Mouse (Mus musculus) retina, embryonic 14.5 days (tissue): ENCODE results near the gene Padi3.
A peak's percentile ranks its signal among the peaks of the same experiment; 100 is the strongest.

Experiments used
- DNase-seq: peaks from one replicate; pipeline ENCODE4 v3.0.0-alpha.2; 2015; ENCODE audit warnings: low spot score

Gene Padi3

DNA sequence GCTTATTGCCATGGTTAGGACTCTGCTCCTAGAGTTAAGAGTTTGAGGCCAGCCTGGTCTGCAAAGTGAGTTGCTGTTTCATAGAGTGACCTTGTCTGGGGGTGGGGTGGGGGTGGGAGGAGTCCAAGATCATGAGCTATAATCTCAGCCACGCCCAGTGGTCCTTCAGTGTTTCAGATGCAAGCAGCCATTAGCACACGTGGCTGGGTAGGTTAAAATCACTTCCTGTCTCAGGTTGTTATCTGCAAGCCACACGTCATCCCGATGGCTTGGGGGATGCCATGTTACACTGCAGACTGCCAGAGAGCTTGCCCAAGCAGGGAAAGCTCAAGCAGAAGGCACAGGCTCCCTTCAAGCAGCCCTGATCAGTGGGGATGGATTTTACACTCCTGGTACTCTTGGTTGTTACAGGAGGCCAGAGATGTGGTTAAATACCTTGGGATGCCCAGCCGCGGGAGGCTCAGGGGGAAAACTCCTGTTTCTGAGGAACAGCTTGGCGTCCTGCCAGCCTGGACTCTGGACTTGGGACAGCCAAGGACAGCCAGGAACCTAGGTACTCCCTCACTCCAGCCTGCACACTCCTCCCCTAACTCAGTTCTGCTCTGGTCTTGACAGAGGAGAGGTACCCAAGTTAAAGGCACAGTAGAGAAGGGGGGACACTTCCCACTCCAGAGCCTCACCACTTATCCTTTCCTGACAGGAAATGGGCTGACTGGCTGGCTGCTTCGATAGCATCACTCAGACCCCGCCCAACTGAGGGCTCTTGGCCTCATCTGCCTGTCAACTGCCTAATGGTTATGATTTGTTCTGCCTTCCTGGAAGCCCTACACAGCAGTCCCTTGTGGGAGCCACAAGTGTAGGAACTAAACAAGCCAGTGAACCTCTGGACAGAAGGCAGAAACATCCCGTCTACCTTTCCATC, 5.8 kb upstream of the Padi3 start:
- DNase-seq, result peak; percentile 32

DNA sequence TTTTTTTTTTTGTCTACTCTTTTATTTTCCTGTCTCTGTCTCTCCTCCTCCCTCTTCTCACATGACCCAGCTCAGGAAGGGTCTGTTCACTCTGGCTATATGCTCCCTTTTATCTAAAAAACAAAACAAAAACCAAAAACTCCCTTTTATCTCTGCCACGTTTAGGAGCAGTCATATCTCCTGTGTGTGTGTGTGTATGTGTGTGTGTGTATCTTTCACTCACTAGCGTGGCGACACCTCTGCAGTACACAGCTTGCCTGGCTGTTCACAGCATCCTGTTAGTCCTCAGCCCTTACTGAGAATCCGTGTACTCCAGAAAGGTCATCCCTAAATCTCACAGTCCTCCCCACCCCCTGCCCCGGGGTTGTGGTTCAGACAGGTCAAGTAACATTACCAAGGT, 5.0 kb upstream of the Padi3 start:
- DNase-seq, result no peak

DNA sequence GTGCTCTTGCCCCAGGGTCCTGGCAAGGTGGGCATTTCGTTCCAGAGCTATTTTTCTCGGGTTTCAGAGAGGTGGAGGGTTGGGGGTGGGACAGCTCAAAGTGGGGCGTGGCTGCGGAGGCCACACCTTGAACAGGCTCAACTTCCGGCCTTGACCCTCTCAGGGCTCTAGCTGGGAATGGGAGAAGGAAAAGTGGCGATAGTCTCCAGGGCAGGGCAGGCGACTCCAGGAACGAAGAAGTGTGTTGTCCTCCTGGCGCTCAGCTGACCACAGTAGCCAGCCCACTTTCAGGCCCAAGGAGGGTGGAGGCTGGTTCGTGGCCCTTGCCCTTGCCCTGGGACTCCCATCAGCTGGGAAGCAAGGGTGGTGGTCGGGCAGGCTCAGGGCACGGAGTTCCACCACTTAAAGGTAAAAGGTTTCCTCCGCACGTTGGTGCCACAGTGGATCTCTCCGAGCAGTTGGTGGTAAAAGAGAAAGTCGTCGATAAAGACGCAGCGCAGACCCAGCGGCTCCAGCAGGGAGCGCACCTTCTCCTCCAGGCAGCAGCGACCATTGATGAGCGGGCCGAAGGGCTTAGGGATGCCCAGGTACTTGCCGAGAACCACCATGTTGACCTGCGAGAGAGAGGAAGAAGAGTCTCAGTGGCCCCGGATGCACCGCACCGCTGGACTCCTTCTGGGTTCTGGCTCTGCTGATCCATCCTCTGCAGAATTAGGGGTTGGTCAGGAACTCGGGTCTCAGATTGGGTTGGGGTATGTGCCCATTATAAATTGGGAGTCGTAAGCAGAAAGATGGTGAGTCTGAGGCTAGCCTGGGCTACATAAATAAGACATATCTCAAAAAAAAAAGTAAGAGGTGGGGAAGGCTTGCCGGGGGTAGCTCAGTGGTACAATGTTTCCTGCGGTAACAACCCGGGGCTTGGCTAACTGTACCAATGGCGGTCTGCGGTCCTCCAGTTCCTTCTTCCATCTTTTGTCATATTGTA, 4.1 kb upstream of the Padi3 start:
- DNase-seq, result peak; percentile 27

DNA sequence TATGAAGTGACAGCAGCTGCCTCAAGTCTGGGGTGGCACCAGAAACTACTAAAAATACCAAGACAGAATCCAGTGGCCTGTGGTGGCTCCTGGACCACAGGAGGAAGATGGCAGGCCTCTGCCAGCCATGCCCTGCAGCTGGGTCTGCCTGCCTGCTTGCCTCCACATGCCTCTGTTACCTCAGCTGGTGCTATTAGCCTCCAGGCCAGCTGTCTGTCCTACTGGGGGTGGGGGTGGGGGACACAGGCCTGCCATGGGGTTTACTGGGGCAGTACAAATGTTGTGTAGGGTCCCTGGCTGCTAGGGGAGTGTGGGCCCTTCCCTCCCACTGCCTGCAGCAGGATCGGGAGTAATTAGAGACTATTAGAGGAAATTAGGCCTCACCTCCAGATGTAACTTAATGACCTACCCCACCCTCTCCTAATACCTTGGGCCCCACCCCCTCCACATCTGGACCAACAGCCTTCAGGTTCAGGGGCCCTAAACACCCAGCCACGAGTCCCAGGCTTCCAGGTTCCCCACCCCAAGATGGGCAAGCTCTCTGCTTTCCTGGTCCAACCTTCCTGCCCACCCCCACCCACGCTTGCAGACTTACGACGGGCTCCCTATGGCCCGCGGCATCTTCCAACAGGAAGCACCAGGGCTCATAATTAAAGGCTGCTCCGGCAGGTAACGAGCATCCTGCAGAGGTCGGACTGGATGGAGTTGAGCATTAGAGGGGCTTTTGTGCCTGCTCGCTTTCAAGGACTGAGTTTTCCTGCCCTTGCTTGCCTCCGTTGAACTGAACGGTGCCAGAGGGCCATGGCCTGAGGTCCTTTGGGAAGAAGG, 3.1 kb upstream of the Padi3 start:
- DNase-seq, result no peak

DNA sequence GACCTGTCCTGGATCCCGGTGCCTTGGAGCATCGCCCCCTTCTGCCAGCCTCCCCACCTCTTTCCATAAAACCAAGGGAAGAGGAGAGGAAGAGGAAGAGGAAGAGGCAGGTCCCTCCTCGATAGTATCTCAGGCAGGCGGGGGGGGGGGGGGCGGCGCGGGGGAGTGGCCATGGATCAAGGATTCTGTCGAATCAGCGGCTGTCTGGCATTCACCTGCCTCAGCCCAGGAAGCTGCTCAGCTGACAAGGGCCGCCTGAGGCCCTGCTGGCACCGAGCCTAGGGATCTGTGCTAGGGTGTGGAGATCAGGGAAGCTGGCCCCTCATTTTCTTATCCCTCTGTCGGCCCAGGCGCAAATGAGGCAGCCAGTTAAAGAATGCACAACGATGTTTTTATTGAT, 2.2 kb upstream of the Padi3 start:
- DNase-seq, result no peak

DNA sequence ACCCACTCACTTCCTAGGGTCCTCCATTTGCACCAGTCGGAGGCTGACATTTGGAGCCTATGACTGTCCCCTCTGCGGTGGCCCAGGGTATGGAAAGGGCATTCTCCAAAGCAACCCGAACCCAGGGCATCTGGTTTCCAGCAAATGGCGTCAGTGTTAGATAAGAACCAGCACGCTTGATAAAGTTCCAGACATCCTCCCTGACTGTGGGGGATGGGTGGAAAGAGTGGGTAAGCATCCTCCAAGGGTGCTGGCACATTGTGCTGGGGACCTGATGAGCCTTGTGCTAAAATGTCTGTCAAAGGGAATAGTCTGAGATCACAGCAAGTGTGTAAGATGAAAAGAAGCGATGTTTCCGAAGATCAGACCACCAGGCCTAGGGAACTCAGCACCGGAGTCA, 1.7 kb upstream of the Padi3 start:
- no peak for DNase-seq

DNA sequence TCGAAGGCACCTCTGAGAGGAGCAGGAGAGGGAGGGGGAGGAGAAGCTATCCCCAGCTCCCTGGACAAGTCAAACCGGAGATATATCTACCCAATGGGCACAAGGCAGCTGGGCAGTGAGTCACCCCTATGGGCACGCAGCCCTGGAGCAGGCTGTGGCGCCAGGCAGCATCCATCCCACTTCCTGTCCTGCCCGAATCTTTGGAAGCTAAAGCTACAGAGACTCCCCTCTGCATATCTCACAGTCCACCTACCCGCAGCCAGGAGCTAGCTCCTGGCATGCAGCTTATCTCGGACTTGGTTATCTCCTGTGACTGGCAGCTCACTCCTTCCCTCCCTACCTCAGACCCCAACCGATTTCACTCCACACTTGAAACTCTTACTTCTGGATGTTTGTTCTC, 1.3 kb downstream of the Padi3 start:
- no peak for DNase-seq

DNA sequence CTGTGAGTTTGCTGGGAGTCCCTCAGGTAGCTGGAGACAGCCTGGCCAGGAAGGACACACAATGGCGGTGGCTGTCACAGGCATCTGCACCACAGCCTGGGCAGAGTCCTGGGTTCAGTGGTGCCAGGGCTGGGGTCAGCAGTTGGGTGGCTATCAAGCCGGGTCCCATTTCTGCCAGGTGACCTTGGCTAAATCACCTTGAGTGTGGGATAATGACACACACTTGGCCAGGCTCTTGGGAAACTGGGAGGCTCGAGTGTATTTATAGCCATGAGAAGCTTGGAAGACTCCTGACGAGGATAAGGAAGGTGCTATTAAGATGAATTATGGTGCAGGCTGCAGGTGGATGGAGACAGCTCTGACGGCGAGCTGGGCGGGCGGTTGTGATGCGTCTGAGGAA, 5.8 kb downstream of the Padi3 start:
- DNase-seq, result no peak

DNA sequence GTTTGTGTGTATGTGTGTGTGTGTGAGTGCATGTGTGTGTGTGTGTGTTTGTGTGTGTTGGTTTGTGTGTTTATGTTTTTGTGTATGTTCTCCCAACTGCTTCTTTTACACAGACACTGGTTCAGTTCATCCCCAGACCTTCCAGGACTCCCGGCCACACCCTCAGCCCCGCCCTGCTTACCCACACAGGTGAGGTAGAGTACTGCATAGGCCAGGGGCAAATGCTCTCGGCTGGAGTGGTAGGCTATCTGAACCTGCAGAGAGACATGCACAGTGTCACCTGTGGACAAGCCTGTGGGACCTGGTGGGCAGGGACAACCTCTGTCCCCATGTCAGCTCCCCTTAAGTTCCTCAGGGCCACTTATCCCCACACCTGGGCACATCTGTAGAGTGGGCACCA, 9.1 kb downstream of the Padi3 start:
- no peak for DNase-seq

DNA sequence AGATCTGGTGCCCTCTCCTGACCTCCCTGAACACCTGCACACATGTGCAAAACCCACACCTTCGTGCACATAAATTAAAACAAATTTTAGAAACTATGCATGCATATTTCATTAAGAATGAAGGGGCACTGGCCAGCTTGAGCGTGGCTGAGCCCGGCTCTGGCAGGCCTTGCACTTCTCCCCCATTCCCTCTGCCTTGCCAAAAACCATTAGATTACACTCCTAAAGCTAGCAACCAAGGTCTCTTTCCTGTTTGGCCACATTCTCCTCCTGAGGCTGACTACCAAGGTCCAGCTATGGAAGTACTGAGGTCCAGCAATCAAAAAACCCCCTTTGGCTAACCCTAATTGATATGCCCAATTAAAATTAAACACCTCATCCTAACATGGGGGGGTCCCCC, 13.7 kb downstream of the Padi3 start:
- no peak for DNase-seq

DNA sequence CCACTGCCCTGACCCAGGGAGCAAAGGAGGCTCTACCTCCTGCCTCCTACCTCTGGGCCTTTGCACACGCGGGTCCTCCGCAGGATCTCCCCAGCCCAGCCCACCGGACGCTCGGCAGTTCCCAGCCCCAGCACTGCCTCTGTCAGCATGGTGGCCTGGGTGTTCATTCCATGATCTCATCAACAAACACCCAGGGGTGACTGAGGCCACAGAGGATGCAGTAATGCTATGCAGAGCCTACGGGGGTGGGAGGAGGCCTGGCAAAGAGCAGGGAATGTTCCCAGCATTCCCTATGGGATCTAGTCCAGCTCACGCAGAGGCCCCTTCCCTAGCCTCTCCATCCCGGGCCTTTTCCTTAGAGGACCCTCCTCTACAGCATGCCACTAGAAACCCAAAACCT, 15.8 kb downstream of the Padi3 start:
- DNase-seq, result no peak

DNA sequence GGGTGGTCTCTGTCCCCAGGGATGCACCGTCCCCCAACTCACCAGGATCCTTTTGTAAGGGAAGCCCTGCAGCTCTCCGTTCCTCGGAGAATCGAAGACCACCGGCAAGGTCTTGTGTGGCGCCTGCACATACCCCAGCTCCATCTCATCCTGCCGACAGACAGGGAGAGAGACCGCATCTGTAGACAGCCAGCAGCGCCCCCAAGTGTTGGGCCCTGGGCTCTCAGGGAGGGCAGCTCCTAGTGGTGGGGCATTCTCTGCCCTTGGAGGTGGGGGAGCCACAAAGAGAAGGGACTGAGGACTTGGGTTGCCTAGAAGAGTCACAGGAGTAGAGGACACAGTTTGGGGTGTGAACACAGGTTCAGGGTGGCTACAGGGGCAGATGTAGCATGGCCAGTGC, 16.7 kb downstream of the Padi3 start:
- DNase-seq, result no peak

DNA sequence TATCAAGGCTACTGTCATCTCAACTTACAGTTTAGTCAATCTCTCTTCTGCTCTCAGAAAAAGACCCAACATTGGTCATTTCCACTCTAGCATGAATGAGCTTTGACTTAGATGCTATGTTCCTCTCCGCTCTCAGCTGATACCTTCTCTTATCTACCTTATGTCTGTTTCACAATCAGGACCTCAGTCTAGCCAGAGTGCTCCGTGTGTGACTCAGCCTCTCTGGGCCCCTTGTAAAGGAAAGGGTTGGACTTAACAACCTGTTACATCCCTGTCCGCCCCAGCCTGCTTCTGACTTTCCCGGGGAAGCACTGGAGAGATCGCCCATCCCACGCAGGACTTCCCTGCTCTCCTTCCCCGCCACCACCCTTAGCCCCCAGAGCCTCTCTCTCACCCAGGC, 17.9 kb downstream of the Padi3 start:
- DNase-seq, result no peak

DNA sequence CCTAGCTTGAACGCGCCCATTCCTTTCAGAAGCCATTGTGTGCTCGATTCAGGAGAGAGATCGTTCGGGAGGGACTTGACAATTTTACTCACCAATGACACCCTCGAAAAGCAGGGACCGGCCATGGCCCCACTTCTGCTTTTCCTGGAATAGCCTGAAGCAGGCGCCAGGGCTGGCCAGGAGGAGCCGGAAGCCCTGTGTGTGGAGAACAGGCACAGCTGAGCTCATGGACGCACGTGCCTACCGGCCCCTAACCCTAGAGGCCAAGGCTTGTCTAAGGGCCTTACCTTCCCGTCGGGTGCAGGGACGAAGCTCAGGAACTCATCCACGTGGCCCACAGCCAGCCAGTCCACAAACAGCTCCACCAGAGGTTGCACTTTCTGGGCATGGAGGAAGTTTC, 19.4 kb downstream of the Padi3 start:
- DNase-seq, result no peak

DNA sequence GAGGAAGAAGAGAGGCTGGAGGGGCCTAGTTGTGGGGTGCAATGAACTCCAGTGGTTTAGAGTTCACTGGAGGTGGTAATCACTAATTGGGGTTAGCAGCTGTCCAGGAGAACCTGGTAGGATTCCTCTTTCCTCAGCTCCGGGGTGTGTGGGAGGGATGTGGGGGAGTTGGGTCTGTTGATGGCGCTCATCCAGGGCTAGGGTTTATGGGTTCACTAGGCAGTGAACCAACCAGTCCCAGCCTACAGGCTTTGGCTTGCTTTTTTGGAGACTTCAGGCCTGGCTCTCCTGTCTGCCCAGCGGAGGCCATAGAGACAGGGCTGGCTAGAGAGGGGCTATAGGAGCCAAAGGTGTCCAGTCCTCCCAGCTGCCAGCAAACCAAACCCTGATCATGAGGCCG, 20.5 kb downstream of the Padi3 start:
- DNase-seq, result no peak

DNA sequence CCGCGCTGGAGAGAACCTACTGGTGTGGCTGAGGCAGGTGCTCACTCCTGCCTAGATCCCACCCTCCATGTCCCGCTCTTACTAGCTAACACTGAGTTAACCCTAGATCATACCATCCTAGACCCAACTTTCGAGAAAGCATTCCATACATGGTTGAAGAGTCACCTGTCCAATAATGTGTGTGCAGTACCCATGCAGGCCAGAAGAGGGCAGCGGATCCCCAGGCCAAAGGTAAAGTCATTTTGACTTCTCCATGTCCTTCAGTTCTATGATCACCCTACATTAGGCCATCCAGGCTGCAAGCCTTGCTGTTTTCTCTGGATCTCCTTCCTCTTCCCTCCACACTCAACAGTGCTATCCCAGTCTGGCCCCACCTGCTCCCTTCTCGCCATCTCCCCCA, 21.5 kb downstream of the Padi3 start:
- peak; percentile 75 for DNase-seq

DNA sequence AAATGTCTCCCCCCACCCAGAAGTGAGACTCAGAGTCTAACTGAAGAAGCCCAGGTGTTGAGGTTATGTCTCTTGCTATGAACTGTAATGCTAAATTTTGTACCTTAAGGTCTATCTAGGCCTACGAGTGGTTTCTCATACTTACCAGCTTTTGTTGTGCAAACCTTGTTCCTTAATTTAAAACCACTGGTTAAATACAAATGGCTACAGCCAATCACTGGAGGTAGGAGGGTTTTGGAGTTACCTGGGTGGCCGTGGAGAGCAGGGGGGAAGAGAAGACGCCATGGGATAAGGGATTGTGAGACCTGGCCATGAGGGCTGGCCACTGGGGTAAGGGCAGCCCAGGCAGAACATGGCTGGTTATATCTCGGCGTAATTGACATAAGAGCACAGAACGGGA, 22.2 kb downstream of the Padi3 start:
- no peak for DNase-seq

DNA sequence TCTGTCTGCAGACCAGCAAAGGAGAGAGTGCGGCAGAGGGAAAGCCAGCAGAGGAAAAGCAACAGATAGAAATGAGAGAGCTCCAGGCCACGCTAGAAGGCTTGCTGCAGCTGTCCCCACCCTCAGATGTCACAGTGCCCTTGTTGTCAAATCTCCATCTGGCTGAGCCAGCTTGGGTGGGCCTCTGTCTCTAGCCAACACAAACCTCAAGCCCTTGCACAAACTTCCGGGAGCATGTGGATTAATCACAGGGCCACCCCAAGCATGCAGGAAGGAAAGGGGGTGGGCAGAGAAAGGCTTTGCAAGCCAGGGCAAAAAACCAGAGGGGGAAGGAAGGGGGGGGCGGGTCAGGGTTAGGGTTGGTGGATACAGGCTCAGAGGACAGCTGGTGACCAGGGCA, 23.0 kb downstream of the Padi3 start:
- no peak for DNase-seq

DNA sequence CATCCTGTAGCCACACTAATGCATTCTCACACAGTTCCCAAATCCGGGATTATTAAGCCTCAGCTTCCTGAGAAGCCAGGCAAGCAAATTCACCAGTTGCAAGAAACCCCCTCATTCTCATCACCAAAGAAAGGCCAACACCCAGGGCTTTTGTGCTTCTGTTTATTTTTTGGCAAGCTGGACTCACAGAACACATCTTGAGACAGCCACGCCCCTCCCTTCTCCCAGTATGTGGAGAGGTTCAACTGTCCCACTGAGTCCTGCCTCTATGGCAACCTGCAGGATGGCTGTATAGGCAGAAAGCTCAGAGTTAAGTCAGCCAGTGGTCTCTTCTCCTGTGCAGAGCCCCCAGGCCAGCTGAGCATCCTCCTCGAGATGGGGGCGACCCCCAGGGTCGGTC, 25.2 kb downstream of the Padi3 start:
- DNase-seq, result no peak

DNA sequence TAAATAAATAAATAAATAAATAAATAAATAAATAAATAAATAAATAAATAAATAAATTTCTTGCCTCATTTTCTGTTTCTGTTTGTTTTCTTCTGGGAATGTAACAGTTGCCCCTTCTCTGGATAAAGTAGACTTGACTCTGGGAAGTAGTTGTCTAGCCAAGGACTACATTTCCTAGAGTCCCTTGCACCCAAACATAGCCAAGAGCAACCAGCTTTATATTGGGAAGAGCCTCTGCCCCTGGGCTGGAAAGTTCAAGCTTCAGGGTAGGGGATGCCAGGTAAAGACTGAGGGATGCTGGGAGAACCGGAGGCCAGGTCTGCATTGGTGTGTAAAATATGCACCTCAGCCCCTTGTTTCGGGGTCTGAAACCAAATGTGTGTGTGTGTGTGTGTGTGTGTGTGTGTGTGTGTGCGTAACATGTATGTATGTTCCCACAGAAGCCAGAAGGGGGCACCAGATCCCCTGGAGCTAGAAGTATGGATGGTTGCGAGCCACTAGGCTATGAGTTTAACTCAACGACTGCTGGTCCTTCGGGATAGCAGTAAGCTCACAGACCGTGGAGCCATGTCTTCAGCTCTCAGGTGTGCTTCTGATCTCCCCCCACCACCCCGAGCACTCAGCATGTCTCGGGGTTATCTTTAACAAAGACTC, 26.0 kb downstream of the Padi3 start:
- DNase-seq, result no peak

DNA sequence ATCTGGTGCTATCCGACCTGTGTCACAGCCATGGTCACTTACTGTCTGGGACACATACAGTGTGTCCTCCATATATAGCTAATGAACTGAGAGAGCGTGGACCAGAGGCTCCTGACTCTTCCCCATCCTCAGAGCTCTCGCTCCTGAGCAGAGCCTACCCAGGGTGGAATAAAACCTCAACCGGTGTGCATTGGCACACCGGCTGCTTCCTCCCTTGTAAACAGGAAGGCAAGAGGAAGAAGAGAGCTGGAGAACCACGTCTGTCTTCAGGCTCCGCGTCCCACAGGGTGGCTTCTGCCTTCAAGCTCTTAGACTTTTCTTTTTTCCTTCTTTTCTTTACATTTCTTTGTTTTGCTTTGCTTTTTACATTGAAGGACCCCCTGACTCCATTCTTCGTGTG, 27.6 kb downstream of the Padi3 start:
- no peak for DNase-seq

DNA sequence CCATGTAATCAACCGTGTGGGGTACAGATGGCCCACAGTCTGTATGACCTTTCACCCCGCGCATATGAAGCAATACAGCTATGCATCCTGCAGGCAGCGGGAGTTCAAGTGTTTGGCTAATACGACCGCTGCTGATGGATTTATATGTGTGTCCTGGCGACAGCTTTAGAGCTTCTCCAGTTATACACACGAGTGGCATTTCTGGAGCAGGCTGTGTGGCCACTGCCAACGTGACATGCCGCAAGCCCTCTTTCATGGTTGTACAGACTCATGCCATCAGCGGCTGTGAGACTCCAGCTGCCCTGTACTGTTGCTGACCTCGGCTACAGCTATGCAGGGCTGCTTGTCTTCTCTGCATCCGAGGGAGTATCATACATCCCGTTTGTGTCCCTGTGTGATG, 29.9 kb downstream of the Padi3 start:
- DNase-seq, result no peak
